Mouse (Mus musculus): Measurements from ENCODE around the gene Nhsl1. TPM values are rescaled to one million over a fixed set of nuclear protein-coding genes. Genes with fewer than 3 reads are reported as not detected.
"Not testable (repeated sequence)": the region's sequence is repeated elsewhere in the genome, so short reads cannot be mapped to it uniquely, and the experiment has no call there.

Nhsl1 gene
- polyA plus RNA-seq, 1 experiment from 2014 or later = not detected

- 94% methylated on average over 22 of the region's 22 CpGs for WGBS (ENCODE audit: missing documents)
- Histone ChIP-seq H3K79me2 (ENCODE audit: inconsistent target) (no peaks in the 10 kb centered on the region), H3K36me3 (ENCODE audit: inconsistent target) (no peaks in the 10 kb centered on the region), H3K27ac (no peak overlapping the region), H3K4me3 (ENCODE audit: inconsistent target) (no peak overlapping the region)
Measured at GRCm38 (mm10) chr10:18526184-18526850, 207.5 kb downstream of the Nhsl1 start.

- no peaks in the 10 kb centered on the region for H3K79me2 ChIP-seq (ENCODE audit: inconsistent target)
- 43% methylated on average over 20 of the region's 20 CpGs for WGBS (ENCODE audit: missing documents)
- H3K36me3 ChIP-seq (ENCODE audit: inconsistent target) = no peaks in the 10 kb centered on the region
- no peak overlapping the region for H3K27ac ChIP-seq
- H3K4me3 ChIP-seq (ENCODE audit: inconsistent target) = no peak overlapping the region
Measured at GRCm38 (mm10) chr10:18526851-18527675, 208.3 kb downstream of the Nhsl1 start.

- no peaks in the 10 kb centered on the region for H3K36me3 ChIP-seq (ENCODE audit: inconsistent target)
- no peak overlapping the region for H3K4me3 ChIP-seq (ENCODE audit: inconsistent target)
- 10% methylated on average over 7 of the region's 7 CpGs for WGBS (ENCODE audit: missing documents)
- no peak overlapping the region for H3K27ac ChIP-seq
- H3K79me2 ChIP-seq (ENCODE audit: inconsistent target) = no peaks in the 10 kb centered on the region
Measured at GRCm38 (mm10) chr10:18527766-18528165, 209.0 kb downstream of the Nhsl1 start.

- H3K79me2 ChIP-seq (ENCODE audit: inconsistent target) = no peaks in the 10 kb centered on the region
- H3K4me3 ChIP-seq (ENCODE audit: inconsistent target) = no peak overlapping the region
- WGBS (ENCODE audit: missing documents) = 55% methylated on average over 5 of the region's 5 CpGs
- H3K27ac ChIP-seq = no peak overlapping the region
- no peaks in the 10 kb centered on the region for H3K36me3 ChIP-seq (ENCODE audit: inconsistent target)
Measured at GRCm38 (mm10) chr10:18528475-18528874, 209.7 kb downstream of the Nhsl1 start.

GRCm38 (mm10) chr10:18529177-18529576, 210.4 kb downstream of the Nhsl1 start:
- H3K4me3 ChIP-seq (ENCODE audit: inconsistent target) = no peak overlapping the region
- H3K79me2 ChIP-seq (ENCODE audit: inconsistent target) = no peaks in the 10 kb centered on the region
- H3K36me3 ChIP-seq (ENCODE audit: inconsistent target) = no peaks in the 10 kb centered on the region
- no peak overlapping the region for H3K27ac ChIP-seq
- WGBS (ENCODE audit: missing documents) = 93% methylated on average over 4 of the region's 4 CpGs

GRCm38 (mm10) chr10:18530161-18530560, 211.4 kb downstream of the Nhsl1 start:
- Histone ChIP-seq H3K27ac (no peak overlapping the region), H3K79me2 (ENCODE audit: inconsistent target) (no peaks in the 10 kb centered on the region), H3K36me3 (ENCODE audit: inconsistent target) (no peaks in the 10 kb centered on the region), H3K4me3 (ENCODE audit: inconsistent target) (no peak overlapping the region)
- 95% methylated on average over 4 of the region's 4 CpGs for WGBS (ENCODE audit: missing documents)

GRCm38 (mm10) chr10:18532293-18532692, 213.5 kb downstream of the Nhsl1 start:
- no peak overlapping the region for H3K27ac ChIP-seq
- no peak overlapping the region for H3K4me3 ChIP-seq (ENCODE audit: inconsistent target)
- no peaks in the 10 kb centered on the region for H3K79me2 ChIP-seq (ENCODE audit: inconsistent target)
- H3K36me3 ChIP-seq (ENCODE audit: inconsistent target) = no peaks in the 10 kb centered on the region
- 63% methylated on average over 6 of the region's 8 CpGs for WGBS (ENCODE audit: missing documents)

- Histone ChIP-seq H3K36me3 (ENCODE audit: inconsistent target) (no peaks in the 10 kb centered on the region), H3K4me3 (ENCODE audit: inconsistent target) (no peak overlapping the region), H3K79me2 (ENCODE audit: inconsistent target) (no peaks in the 10 kb centered on the region), H3K27ac (no peak overlapping the region)
- WGBS (ENCODE audit: missing documents) = 89% methylated on average over 2 of the region's 2 CpGs
Measured at GRCm38 (mm10) chr10:18536889-18537288, 218.1 kb downstream of the Nhsl1 start.

- Histone ChIP-seq H3K4me3 (ENCODE audit: inconsistent target) (peak overlapping the region; percentile 26), H3K79me2 (ENCODE audit: inconsistent target) (no peaks in the 10 kb centered on the region), H3K36me3 (ENCODE audit: inconsistent target) (no peaks in the 10 kb centered on the region), H3K27ac (no peak overlapping the region)
- 11% methylated on average over 12 of the region's 13 CpGs for WGBS (ENCODE audit: missing documents)
Measured at GRCm38 (mm10) chr10:18545309-18545708, 226.5 kb downstream of the Nhsl1 start.

- Histone ChIP-seq H3K27ac (no peak within 1 kb of the TSS), H3K36me3 (ENCODE audit: inconsistent target) (no peaks in the 10 kb centered on the region), H3K4me3 (ENCODE audit: inconsistent target) (peak within 1 kb of the TSS; percentile 26), H3K79me2 (ENCODE audit: inconsistent target) (no peaks in the 10 kb centered on the region)
- 3% methylated on average over 20 of the region's 22 CpGs for WGBS (ENCODE audit: missing documents)
Measured at GRCm38 (mm10) chr10:18545813-18546235, 227.0 kb downstream of the Nhsl1 start, which contains the start of gene Hebp2. Gene Hebp2 (minus strand): TSS chr10:18546076.

- H3K79me2 ChIP-seq (ENCODE audit: inconsistent target) = no peaks in the 10 kb centered on the region
- H3K36me3 ChIP-seq (ENCODE audit: inconsistent target) = no peaks in the 10 kb centered on the region
- WGBS (ENCODE audit: missing documents) = 90% methylated on average over 4 of the region's 4 CpGs
- no peak overlapping the region for H3K27ac ChIP-seq
- no peak overlapping the region for H3K4me3 ChIP-seq (ENCODE audit: inconsistent target)
Measured at GRCm38 (mm10) chr10:18547381-18547780, 228.6 kb downstream of the Nhsl1 start.

GRCm38 (mm10) chr10:18549321-18550216, 230.8 kb downstream of the Nhsl1 start:
- Histone ChIP-seq H3K79me2 (ENCODE audit: inconsistent target) (no peaks in the 10 kb centered on the region), H3K4me3 (ENCODE audit: inconsistent target) (no peak overlapping the region), H3K36me3 (ENCODE audit: inconsistent target) (no peaks in the 10 kb centered on the region), H3K27ac (no peak overlapping the region)
- WGBS (ENCODE audit: missing documents) = 48% methylated on average over 25 of the region's 35 CpGs

GRCm38 (mm10) chr10:18559076-18559475, 240.3 kb downstream of the Nhsl1 start:
- not testable (repeated sequence) for H3K27ac ChIP-seq; H3K4me3 ChIP-seq (ENCODE audit: inconsistent target); H3K79me2 ChIP-seq (ENCODE audit: inconsistent target); H3K36me3 ChIP-seq (ENCODE audit: inconsistent target)
- 94% methylated on average over 8 of the region's 9 CpGs for WGBS (ENCODE audit: missing documents)

- no peak overlapping the region for H3K27ac ChIP-seq
- H3K4me3 ChIP-seq (ENCODE audit: inconsistent target) = no peak overlapping the region
- WGBS (ENCODE audit: missing documents) = 32% methylated on average over 5 of the region's 5 CpGs
Measured at GRCm38 (mm10) chr10:18561445-18561844, 242.7 kb downstream of the Nhsl1 start.

More at GRCm38 (mm10) chr10:18561445-18561844, 242.7 kb downstream of the Nhsl1 start:
- Histone ChIP-seq H3K36me3 (ENCODE audit: inconsistent target) (no peaks in the 10 kb centered on the region), H3K79me2 (ENCODE audit: inconsistent target) (no peaks in the 10 kb centered on the region)
